Mouse (Mus musculus) myocyte (in vitro differentiated cells): Measurements from ENCODE around the gene Tshz3. TPM values are rescaled to one million over a fixed set of nuclear protein-coding genes. Genes with fewer than 3 reads are reported as not detected.

Experiments used
- H3K27me3 ChIP-seq: one replicate; pipeline ENCODE4 v1.6.1; 2011; ENCODE audit not compliant: control insufficient read depth, insufficient read depth, insufficient read length
- H3K36me3 ChIP-seq: one replicate; pipeline ENCODE4 v1.6.1; 2011; ENCODE audit not compliant: control insufficient read depth, insufficient read depth
- H3K4me2 ChIP-seq: one replicate; pipeline ENCODE4 v1.6.1; 2011; ENCODE audit warnings: low read depth, control low read depth
- H3K4me3 ChIP-seq: one replicate; pipeline ENCODE4 v1.5.1; 2011; ENCODE audit warnings: mild to moderate bottlenecking, control low read depth, moderate library complexity
- H3K79me2 ChIP-seq: one replicate; pipeline ENCODE4 v1.6.1; 2011; ENCODE audit not compliant: control insufficient read depth, insufficient read depth
- H3ac ChIP-seq: one replicate; pipeline ENCODE4 v1.6.1; 2011; ENCODE audit not compliant: control insufficient read depth, insufficient read length
- CEBPB ChIP-seq: IDR thresholded peaks from 2 replicates; pipeline ENCODE4 v1.6.1; 2011; ENCODE audit warnings: mild to moderate bottlenecking, moderate library complexity; ENCODE audit not compliant: poor library complexity, insufficient read depth, severe bottlenecking
- E2F4 ChIP-seq: IDR thresholded peaks from one replicate; pipeline ENCODE4 v1.6.1; 2011; ENCODE audit warnings: mild to moderate bottlenecking, control low read depth, moderate library complexity; ENCODE audit not compliant: insufficient read depth
- MAX ChIP-seq: IDR thresholded peaks from one replicate; pipeline ENCODE4 v1.6.1; 2011; ENCODE audit warnings: low read depth, mild to moderate bottlenecking, control low read depth
- MYOD1 ChIP-seq, 3 experiments: IDR thresholded peaks; one replicate each; pipeline ENCODE4 v1.6.1; 2011; ENCODE audit warnings: control low read depth in 2 of 3, low read depth in 2 of 3, mild to moderate bottlenecking in 2 of 3, moderate library complexity in 1 of 3; ENCODE audit not compliant: insufficient read length in 2 of 3, control insufficient read depth in 1 of 3
- MYOG ChIP-seq, 3 experiments: IDR thresholded peaks; one replicate each; pipeline ENCODE4 v1.6.1; 2011; ENCODE audit warnings: control low read depth in 2 of 3, low read depth in 2 of 3, mild to moderate bottlenecking in 2 of 3; ENCODE audit not compliant: insufficient read length in 2 of 3, control insufficient read depth in 1 of 3, insufficient read depth in 1 of 3
- POLR2A ChIP-seq: IDR thresholded peaks from one replicate; pipeline ENCODE4 v1.6.1; 2011; ENCODE audit warnings: low read depth, mild to moderate bottlenecking, control low read depth, moderate library complexity; ENCODE audit not compliant: insufficient read length
- POLR2AphosphoS2 ChIP-seq: IDR thresholded peaks from one replicate; pipeline ENCODE4 v1.6.1; 2011; ENCODE audit warnings: low read depth, control low read depth; ENCODE audit not compliant: insufficient read length
- REST ChIP-seq: IDR thresholded peaks from one replicate; pipeline ENCODE4 v1.6.1; 2011; ENCODE audit warnings: mild to moderate bottlenecking, control low read depth, moderate library complexity; ENCODE audit not compliant: insufficient read depth, insufficient read length
- SRF ChIP-seq: IDR thresholded peaks from one replicate; pipeline ENCODE4 v1.6.1; 2011; ENCODE audit warnings: low read depth; ENCODE audit not compliant: control insufficient read depth, insufficient read length
- TCF12 ChIP-seq: IDR thresholded peaks from one replicate; pipeline ENCODE4 v1.6.1; 2011; ENCODE audit warnings: mild to moderate bottlenecking, control low read depth; ENCODE audit not compliant: poor library complexity, insufficient read depth, severe bottlenecking
- TCF3 ChIP-seq: IDR thresholded peaks from one replicate; pipeline ENCODE4 v1.6.1; 2011; ENCODE audit warnings: low read depth, control low read depth; ENCODE audit not compliant: insufficient read length
- USF1 ChIP-seq: IDR thresholded peaks from one replicate; pipeline ENCODE4 v1.6.1; 2011; ENCODE audit warnings: low read depth, mild to moderate bottlenecking, control low read depth, moderate library complexity
- polyA plus RNA-seq: library from polyadenylated mRNA; unstranded; fragments of >200 nt; fragmentation: generic; extraction: Trizol; gene quantifications from one replicate; pipeline ENCODE4 v1.2.1, GENCODE M21; 2012; ENCODE audit warnings: missing spikeins

Tshz3 gene
- polyA plus RNA-seq, 1 experiment = 6.5 TPM

GRCm38 (mm10) chr7:36695791-36696241 lies 2.1 kb upstream of the Tshz3 start:
- peak overlapping the region; percentile 56 for H3ac ChIP-seq
- H3K27me3 ChIP-seq = no peaks in the 10 kb centered on the region
- H3K4me3 ChIP-seq = peak overlapping the region; percentile 77
- peak overlapping the region; percentile 69 for H3K4me2 ChIP-seq
- TF ChIP-seq POLR2A (peak; percentile 25), REST (no peak), MYOG (IDR thresholded peaks at IDR 0.05; ENCODE audit: control insufficient read depth in 1 of 3, insufficient read depth in 1 of 3, insufficient read length in 2 of 3, low read depth in 2 of 3) (peak in 1 of 3 experiments; percentile 15), POLR2AphosphoS2 (peak; percentile 36)
- peaks cover 66% of the 10 kb centered on the region for H3K79me2 ChIP-seq
- no peaks in the 10 kb centered on the region for H3K36me3 ChIP-seq

GRCm38 (mm10) chr7:36696406-36697117 lies 1.4 kb upstream of the Tshz3 start:
- H3ac ChIP-seq = peak overlapping the region; percentile 56
- H3K4me2 ChIP-seq = peak overlapping the region; percentile 56
- peak overlapping the region; percentile 77 for H3K4me3 ChIP-seq
- H3K27me3 ChIP-seq = no peaks in the 10 kb centered on the region
- TF ChIP-seq TCF12 (no peak), POLR2AphosphoS2 (peak; percentile 71), MAX (no peak), TCF3 (no peak), MYOD1 (IDR thresholded peaks at IDR 0.05; ENCODE audit: control insufficient read depth in 1 of 3, insufficient read length in 2 of 3, low read depth in 2 of 3) (no peak), E2F4 (no peak), REST (no peak), POLR2A (peak; percentile 56), SRF (no peak), MYOG (IDR thresholded peaks at IDR 0.05; ENCODE audit: control insufficient read depth in 1 of 3, insufficient read depth in 1 of 3, insufficient read length in 2 of 3, low read depth in 2 of 3) (peak in 1 of 3 experiments; percentile 17), USF1 (no peak), CEBPB (no peak)
- no peaks in the 10 kb centered on the region for H3K36me3 ChIP-seq
- H3K79me2 ChIP-seq = peaks cover 66% of the 10 kb centered on the region

- no peaks in the 10 kb centered on the region for H3K27me3 ChIP-seq
- peak overlapping the region; percentile 56 for H3ac ChIP-seq
- peaks cover under 1% of the 10 kb centered on the region for H3K36me3 ChIP-seq
- peaks cover 64% of the 10 kb centered on the region for H3K79me2 ChIP-seq
- TF ChIP-seq MAX = no peak
- TF ChIP-seq POLR2AphosphoS2 = peak; percentile 28
- peak; percentile 42 for TF ChIP-seq POLR2A
- no peak for TF ChIP-seq E2F4
- no peak for TF ChIP-seq TCF3
- H3K4me3 ChIP-seq = peak overlapping the region; percentile 77
- H3K4me2 ChIP-seq = peak overlapping the region; percentile 56
These were observed 631 bp upstream of the Tshz3 start for GRCm38 (mm10) chr7:36697118-36697855.

- peaks cover 64% of the 10 kb centered on the region for H3K79me2 ChIP-seq
- no peaks in the 10 kb centered on the region for H3K27me3 ChIP-seq
- peak overlapping the region; percentile 75 for H3K4me2 ChIP-seq
- peaks cover 4% of the 10 kb centered on the region for H3K36me3 ChIP-seq
- peak overlapping the region; percentile 77 for H3K4me3 ChIP-seq
- peak overlapping the region; percentile 56 for H3ac ChIP-seq
- TF ChIP-seq MAX (no peak), USF1 (no peak), POLR2A (no peak), MYOD1 (IDR thresholded peaks at IDR 0.05; ENCODE audit: control insufficient read depth in 1 of 3, insufficient read length in 2 of 3, low read depth in 2 of 3) (no peak), POLR2AphosphoS2 (no peak)
These were observed 650 bp downstream of the Tshz3 start for GRCm38 (mm10) chr7:36698589-36698946.

GRCm38 (mm10) chr7:36699001-36699987 lies 1.4 kb downstream of the Tshz3 start:
- Histone ChIP-seq H3ac (peak overlapping the region; percentile 56), H3K4me3 (peak overlapping the region; percentile 77), H3K79me2 (peaks cover 66% of the 10 kb centered on the region), H3K36me3 (peaks cover 4% of the 10 kb centered on the region), H3K4me2 (peak overlapping the region; percentile 75), H3K27me3 (no peaks in the 10 kb centered on the region)
- TF ChIP-seq REST (no peak), TCF3 (no peak), CEBPB (no peak), E2F4 (no peak)
